Mouse (Mus musculus): ENCODE data around the gene March1. TPM values are rescaled to one million over a fixed set of nuclear protein-coding genes. Genes with fewer than 3 reads are reported as not detected.

The March1 gene
- total RNA-seq, 2 experiments from 2014 or later: 52.1 to 59.2 TPM

GRCm38 (mm10) chr8:65967223-65967778, 349.6 kb downstream of the March1 start:
- intact Hi-C loops (cut with DNase I): no loop called here
- no peak for DNase-seq (ENCODE audit: low spot score in 2 of 2)

- DNase-seq (ENCODE audit: low spot score in 2 of 2): no peak
- intact Hi-C loops (cut with DNase I): no loop called here
Measured at GRCm38 (mm10) chr8:65976905-65977304, 359.2 kb downstream of the March1 start.

GRCm38 (mm10) chr8:65982039-65982438, 364.3 kb downstream of the March1 start:
- intact Hi-C loops (cut with DNase I): no loop called here
- no peak for DNase-seq (ENCODE audit: low spot score in 2 of 2)

GRCm38 (mm10) chr8:65987665-65988064, 370.0 kb downstream of the March1 start:
- peak in 1 of 2 experiments; percentile 26 for DNase-seq (ENCODE audit: low spot score in 2 of 2)
- intact Hi-C loops (cut with DNase I): no loop called here

- intact Hi-C loops (cut with DNase I): no loop called here
- DNase-seq (ENCODE audit: low spot score in 2 of 2): no peak
Measured at GRCm38 (mm10) chr8:66022815-66023214, 405.1 kb downstream of the March1 start.

GRCm38 (mm10) chr8:66033651-66034050, 416.0 kb downstream of the March1 start:
- intact Hi-C loops (cut with DNase I): no loop called here
- DNase-seq (ENCODE audit: low spot score in 2 of 2): no peak

- intact Hi-C loops (cut with DNase I): no loop called here
- peak in 1 of 2 experiments; percentile 6 for DNase-seq (ENCODE audit: low spot score in 2 of 2)
Measured at GRCm38 (mm10) chr8:66034429-66034828, 416.7 kb downstream of the March1 start.

- intact Hi-C loops (cut with DNase I): no loop called here
- DNase-seq (ENCODE audit: low spot score in 2 of 2): no peak
Measured at GRCm38 (mm10) chr8:66094152-66094551, 476.5 kb downstream of the March1 start.

- no peak for DNase-seq (ENCODE audit: low spot score in 2 of 2)
- intact Hi-C loops (cut with DNase I): no loop called here
Measured at GRCm38 (mm10) chr8:66098148-66098547, 480.4 kb downstream of the March1 start.

- intact Hi-C loops (cut with DNase I): no loop called here
- no peak for DNase-seq (ENCODE audit: low spot score in 2 of 2)
Measured at GRCm38 (mm10) chr8:66119294-66119693, 501.6 kb downstream of the March1 start.

GRCm38 (mm10) chr8:66159648-66160047, 541.9 kb downstream of the March1 start:
- intact Hi-C loops (cut with DNase I): no loop called here
- no peak for DNase-seq (ENCODE audit: low spot score in 2 of 2)

GRCm38 (mm10) chr8:66166835-66167234, 549.1 kb downstream of the March1 start:
- intact Hi-C loops (cut with DNase I): no loop called here

GRCm38 (mm10) chr8:66167405-66168173, 549.9 kb downstream of the March1 start:
- no peak for DNase-seq (ENCODE audit: low spot score in 2 of 2)
- intact Hi-C loops (cut with DNase I): no loop called here

More at GRCm38 (mm10) chr8:66166835-66167234, 549.1 kb downstream of the March1 start:
- DNase-seq (ENCODE audit: low spot score in 2 of 2): peak in 1 of 2 experiments; percentile 29

GRCm38 (mm10) chr8:66179336-66179735, 561.6 kb downstream of the March1 start:
- intact Hi-C loops (cut with DNase I): no loop called here
- no peak for DNase-seq (ENCODE audit: low spot score in 2 of 2)

GRCm38 (mm10) chr8:66181265-66181664, 563.6 kb downstream of the March1 start:
- no peak for DNase-seq (ENCODE audit: low spot score in 2 of 2)
- intact Hi-C loops (cut with DNase I): no loop called here

GRCm38 (mm10) chr8:66182257-66182656, 564.6 kb downstream of the March1 start:
- intact Hi-C loops (cut with DNase I): no loop called here
- DNase-seq (ENCODE audit: low spot score in 2 of 2): no peak

- intact Hi-C loops (cut with DNase I): no loop called here
- DNase-seq (ENCODE audit: low spot score in 2 of 2): no peak
Measured at GRCm38 (mm10) chr8:66183454-66183853, 565.8 kb downstream of the March1 start.

- intact Hi-C loops (cut with DNase I): no loop called here
- no peak for DNase-seq (ENCODE audit: low spot score in 2 of 2)
Measured at GRCm38 (mm10) chr8:66185226-66185625, 567.5 kb downstream of the March1 start.

GRCm38 (mm10) chr8:66194416-66194815, 576.7 kb downstream of the March1 start:
- no peak for DNase-seq (ENCODE audit: low spot score in 2 of 2)
- intact Hi-C loops (cut with DNase I): no loop called here

- no peak for DNase-seq (ENCODE audit: low spot score in 2 of 2)
- intact Hi-C loops (cut with DNase I): no loop called here
Measured at GRCm38 (mm10) chr8:66200169-66200568, 582.5 kb downstream of the March1 start.

GRCm38 (mm10) chr8:66203814-66204438, 586.2 kb downstream of the March1 start:
- intact Hi-C loops (cut with DNase I): no loop called here
- DNase-seq (ENCODE audit: low spot score in 2 of 2): peak in 1 of 2 experiments; percentile 19

Measured in left cerebral cortex, postnatal 14 days (tissue).